Mouse (Mus musculus) 416B (cell line): ENCODE results near the gene Ccdc157.

Source experiments
- DNase-seq: peaks from one replicate; pipeline ENCODE4 v3.0.0; 2011; ENCODE audit warnings: low read depth

The Ccdc157 gene

GRCm38 (mm10) chr11:4099447-4099846 is 60.6 kb downstream of the Ccdc157 start:
- no peak for DNase-seq

DNA sequence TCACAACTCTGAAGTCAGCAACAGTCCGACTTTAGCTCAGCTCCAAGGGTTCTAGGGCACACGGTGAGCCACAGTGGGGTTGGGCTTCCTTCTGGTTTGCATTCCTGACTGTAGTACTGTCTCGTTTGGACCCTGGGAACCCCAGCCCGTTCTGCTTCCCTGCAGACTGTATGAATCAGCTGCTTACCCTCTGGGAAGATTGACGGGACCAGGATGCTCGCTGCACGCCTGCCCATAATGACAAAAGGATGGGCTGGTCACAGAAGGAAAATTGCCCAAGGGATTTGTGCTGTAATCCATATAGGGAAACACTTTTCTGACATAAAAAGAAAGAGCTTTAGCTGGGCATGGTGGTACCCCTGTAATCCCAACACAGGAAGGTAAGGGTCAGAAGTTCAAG is 61.3 kb downstream of the Ccdc157 start:
- DNase-seq, result no peak

DNA sequence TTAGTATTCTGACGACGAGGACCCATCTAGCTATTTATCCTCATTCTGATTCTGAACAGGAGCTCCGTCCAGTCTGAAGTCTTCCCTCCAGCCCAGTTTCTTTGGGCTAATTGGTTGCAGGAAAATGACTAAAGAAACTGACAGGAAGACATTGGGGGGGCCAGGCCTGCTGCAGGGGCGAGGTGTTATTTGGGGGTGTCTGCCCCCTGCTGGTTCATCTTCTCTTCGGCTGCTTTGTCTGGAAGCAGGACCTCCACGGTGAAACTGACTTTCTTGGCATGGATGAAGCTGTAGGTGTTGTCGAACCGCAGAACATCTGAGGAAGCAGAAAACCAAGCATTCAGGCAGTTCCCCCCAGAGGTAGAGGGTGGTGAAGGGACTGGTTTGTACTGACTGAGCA is 62.0 kb downstream of the Ccdc157 start:
- peak; percentile 76 for DNase-seq

GRCm38 (mm10) chr11:4097091-4097621 is 62.9 kb downstream of the Ccdc157 start:
- peak; percentile 13 for DNase-seq

GRCm38 (mm10) chr11:4096054-4096984 is 63.8 kb downstream of the Ccdc157 start:
- DNase-seq, result peak; percentile 99

DNA sequence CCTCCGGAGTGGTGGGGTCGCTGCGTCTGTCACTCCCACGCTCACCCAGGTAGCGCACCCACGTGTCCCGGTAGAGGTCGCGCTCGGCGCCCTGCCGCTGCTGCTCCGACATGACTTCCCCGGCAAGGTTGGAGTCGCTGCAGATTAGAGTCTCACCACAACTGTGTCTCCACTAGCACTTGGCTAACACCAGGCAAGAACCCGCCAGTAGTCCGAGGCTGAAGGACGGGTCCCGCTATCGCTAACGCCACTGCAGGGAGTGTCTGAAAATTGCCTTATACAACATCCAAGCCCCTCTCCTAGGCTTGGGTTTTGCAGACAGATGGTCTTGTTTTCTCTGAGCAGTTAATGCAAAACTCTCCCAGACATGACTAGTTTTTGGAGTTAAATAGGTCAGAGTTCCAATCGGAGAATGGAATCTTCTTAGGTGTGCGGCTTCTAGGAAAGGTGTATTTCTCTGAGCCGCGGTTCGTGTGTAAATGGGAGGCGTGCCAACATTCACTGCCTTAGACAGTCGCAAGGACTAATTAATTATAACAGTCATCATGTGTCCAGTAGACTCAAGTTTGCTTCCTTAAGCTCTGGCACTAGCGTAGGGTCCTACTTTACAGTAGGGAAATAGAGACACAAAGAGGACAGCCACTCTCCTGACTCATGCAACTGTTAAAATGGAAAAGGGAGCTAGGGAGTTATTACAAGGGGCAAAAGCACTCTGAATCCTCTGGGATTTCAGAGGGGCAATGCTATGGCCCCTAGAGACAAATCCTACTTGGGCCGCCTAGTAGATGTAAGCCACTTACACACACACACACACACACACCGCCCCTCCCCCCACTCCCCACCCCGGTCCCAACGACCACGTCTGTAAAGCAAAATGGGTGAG is 64.7 kb downstream of the Ccdc157 start, which contains the start of gene Mtfp1:
Mtfp1 (minus strand) TSS at position 275 of the 883 bp plus-strand sequence.
- DNase-seq, result peak; percentile 84

DNA sequence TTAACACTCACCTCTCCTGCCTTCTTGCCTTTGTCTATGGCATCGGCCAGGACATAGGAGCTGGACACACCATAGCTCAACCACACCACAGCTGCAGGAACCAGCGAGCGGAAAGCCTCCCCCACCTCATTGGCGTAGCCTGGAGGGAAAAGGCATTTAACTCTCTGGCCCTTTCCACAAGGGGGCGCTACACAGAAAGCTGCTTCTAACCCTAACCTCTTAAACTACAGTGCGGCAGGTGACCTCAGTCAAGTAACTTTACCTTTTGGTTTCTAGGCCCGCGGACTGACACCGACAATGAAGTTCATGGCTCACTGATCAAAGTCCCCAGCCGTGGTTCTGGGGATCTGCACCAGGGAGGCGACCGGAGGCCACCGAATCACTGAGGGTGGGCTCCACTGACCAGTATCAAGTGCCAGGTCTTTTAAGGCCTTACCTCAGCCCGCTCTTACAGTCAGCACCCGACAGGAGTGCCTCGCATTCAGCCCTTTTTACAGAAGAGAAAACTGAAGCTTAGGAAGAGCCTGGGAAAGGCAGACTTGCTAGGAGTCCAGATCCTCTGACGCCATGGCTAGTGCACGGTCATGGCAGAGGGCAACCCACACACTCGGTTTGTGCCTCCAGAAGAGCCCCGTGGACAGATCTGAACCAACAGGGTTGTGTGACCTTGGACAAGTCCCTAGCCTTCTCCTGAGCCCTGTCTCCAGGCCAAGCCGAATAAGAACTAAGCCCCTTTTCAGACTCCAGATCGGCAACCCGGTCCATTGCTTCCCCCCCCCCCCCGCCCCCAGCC is 65.5 kb downstream of the Ccdc157 start:
- DNase-seq, result peak; percentile 90

DNA sequence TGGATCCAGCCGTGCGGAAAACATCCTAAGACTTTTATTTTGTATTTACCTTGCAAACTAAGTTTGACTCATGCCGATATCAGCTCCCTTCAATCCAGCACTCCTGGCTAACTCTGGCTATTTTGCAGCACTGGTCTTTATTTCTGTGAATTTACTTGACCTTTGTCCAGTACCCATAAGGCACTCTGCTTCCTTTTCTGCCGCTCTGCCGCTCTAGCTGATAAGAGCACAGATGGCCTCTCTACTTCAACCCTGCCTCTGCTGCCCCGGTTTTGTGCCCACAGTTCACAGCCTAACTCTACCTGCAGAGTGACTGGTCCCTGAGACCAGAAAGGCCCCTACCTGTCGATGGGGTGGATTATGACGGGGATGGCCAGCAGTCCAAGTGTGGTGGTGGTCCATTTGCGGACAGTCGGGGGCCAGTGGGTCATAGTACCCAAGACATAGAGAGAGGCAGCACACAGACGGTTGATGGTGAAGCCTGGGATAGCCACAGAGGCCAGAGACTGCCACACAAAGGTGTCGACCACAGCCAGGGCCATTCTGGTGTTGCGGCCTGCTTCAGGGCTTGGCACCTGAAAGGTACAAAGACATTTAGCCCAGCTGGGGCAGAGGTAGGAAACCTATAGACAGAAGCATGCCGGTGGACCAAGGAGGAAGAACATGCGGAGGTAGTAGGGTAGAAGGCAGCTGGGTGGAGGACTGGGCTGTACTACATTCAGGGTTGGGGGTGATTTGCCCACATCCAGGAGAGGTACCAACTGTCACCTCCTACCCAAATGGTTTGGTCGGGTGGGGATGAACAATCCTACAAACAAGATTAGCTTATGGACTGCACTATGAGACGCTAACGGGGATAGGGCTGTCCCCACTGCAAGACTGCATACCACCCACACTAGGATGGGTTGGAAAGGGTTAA is 66.4 kb downstream of the Ccdc157 start:
- no peak for DNase-seq
